Mouse (Mus musculus) cerebellum, adult 2 months (tissue): Measurements from ENCODE around the gene Cxcr6. TPM values are rescaled to one million over a fixed set of nuclear protein-coding genes. Genes with fewer than 3 reads are reported as not detected.
A peak's percentile ranks its signal among the peaks of the same experiment; 100 is the strongest.

Source experiments
- DNase-seq, 2 experiments: peaks; one replicate each; pipeline ENCODE4 v3.0.0; 2021
- H3K27ac ChIP-seq: fragments of 200-500 bp; 2 replicates; pipeline ENCODE4 v1.5.1; 2012; ENCODE audit warnings: low read length, control low read depth, inconsistent platforms; ENCODE audit not compliant: insufficient read depth
- H3K27me3 ChIP-seq: fragments of 200-500 bp; 2 replicates; pipeline ENCODE4 v1.6.1; 2012; ENCODE audit warnings: inconsistent platforms, mild to moderate bottlenecking, low read length, moderate library complexity; ENCODE audit not compliant: control insufficient read depth, insufficient read depth
- H3K4me1 ChIP-seq: fragments of 200-500 bp; 2 replicates; pipeline ENCODE4 v1.6.1; 2011; ENCODE audit warnings: low read length; ENCODE audit not compliant: control insufficient read depth, insufficient read depth
- H3K4me3 ChIP-seq: fragments of 200-500 bp; replicated peaks from 2 replicates; pipeline ENCODE3; 2011; ENCODE audit warnings: mild to moderate bottlenecking, low read depth, low read length, control low read depth; ENCODE audit not compliant: insufficient read depth
- CTCF ChIP-seq: fragments of 200-500 bp; IDR thresholded peaks from 2 replicates; pipeline ENCODE4 v1.5.1; 2011; ENCODE audit warnings: low read depth, mild to moderate bottlenecking, control low read depth, low read length, moderate library complexity, borderline replicate concordance; ENCODE audit not compliant: insufficient read depth
- POLR2A ChIP-seq: fragments of 200-500 bp; IDR thresholded peaks from 2 replicates; pipeline ENCODE4 v1.6.1; 2011; ENCODE audit warnings: low read length, control low read depth, borderline replicate concordance; ENCODE audit not compliant: insufficient read depth
- WGBS: fragments of 180-500 bp; shearing (Covaris S2); methylation state at CpG from one replicate; pipeline ENCODE4 v1.1.7; 2018; 5-methylcytosine and 5-hydroxymethylcytosine counted together
- polyA plus RNA-seq: library from polyadenylated mRNA; depleted of rRNA; stranded (reverse); fragments of >200 nt; gene quantifications from 2 replicates; pipeline ENCODE4 v1.2.3, GENCODE M21; 2012; rRNA removed

Gene Cxcr6
- polyA plus RNA-seq, 1 experiment, result 0.07 TPM

DNA sequence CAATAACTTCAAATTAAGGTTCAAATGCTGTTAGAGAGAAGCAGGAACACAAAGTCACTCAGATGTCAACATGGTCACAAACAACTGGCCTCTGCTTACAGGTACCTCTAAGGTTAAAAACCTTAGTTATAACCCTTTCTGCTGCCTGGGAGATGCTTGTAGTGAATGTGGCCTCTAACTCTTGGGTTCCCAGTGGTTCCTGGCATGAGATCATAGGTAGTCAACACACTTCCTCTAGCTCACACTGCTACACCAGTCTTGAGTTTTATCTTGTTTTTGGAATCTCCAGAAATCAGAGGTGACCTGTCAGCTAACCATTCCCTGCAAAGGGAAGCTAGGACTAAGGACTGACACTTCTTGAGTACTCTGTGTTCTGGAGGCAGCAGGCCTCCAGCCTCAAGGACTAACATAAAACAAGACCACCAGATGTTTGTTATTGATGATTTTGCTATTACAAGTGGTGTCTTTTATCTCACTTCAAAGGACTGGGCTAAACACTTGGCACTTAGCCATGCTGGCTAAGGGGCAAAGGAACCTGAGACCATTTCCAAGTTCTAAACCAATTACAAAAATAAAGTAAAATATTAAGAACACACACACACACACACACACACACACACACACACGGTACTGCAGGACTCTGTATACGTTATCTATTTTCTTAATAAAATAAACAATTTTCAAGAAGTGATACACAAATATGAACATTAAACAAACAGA, 43.9 kb downstream of the Cxcr6 start:
- no peak overlapping the region; the same call in 1 of the 2 replicates for H3K27ac ChIP-seq
- WGBS, result 76% methylated on average over 2 of the region's 2 CpGs
- peak in 1 of 2 experiments; percentile 14 for DNase-seq
- no peak overlapping the region for H3K4me3 ChIP-seq
- H3K27me3 ChIP-seq, result no peaks in the 10 kb centered on the region
- H3K4me1 ChIP-seq, result peaks cover 3% of the 10 kb centered on the region; the same call in 1 of the 2 replicates
- TF ChIP-seq POLR2A (no peak), CTCF (no peak)

DNA sequence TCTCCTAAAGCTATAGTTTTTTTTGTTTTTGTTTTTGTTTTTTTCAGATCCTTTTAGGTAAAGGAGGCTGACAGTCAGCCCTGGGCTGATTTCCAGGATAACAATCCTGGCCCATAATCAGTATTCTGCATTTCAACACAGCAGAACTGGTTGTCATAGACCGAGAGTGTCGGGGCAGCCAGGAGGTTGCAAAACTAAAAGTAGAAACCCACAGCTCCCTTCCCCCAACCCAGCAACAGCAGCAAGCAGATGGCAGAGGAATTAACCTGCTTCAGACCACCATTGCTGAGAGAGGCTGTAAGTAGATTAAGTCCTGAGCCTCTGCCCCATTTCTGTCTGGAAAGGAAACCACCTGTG, 44.4 kb downstream of the Cxcr6 start:
- TF ChIP-seq POLR2A, result no peak
- no peak for TF ChIP-seq CTCF
- Histone ChIP-seq H3K27ac (no peak overlapping the region), H3K4me1 (peaks cover 3% of the 10 kb centered on the region; the same call in 1 of the 2 replicates), H3K4me3 (peak overlapping the region; percentile 21), H3K27me3 (no peaks in the 10 kb centered on the region)
- WGBS, result 7% methylated on average over 2 of the region's 2 CpGs
- DNase-seq, result peak in 1 of 2 experiments; percentile 17

DNA sequence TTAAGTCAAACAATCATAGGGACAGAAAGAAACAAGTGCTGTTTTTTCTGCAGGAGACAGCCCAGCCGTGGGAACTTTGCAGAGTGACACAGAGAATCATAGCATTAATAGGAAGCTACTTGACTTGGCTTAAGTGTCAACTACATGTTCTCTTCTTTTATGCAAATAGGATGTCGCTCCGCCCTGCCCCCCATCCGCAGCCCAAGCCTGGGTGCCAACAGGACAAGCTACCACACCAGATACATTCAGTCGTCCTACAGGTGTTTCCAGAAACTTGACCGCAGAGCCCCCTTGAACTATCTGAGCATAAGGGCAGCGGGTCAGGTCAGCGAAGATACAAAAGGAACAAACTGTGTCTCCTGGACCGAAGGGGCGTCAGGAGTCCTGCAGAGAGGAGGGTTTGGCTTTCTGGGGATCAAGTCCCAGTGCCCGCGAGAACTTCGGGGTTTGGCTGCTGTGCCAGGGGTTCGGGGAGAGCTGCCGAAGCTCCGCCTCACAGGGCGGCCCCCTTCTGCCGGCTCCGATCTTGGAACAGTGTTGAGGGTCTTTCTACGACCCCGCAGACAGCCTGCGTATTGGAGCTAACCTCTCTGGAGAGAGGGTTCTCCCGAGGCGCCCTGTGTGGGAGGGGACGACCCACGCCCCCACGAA, 44.9 kb downstream of the Cxcr6 start:
- Histone ChIP-seq H3K27ac (peak overlapping the region; percentile 3; the same call in 1 of the 2 replicates), H3K4me1 (peaks cover 3% of the 10 kb centered on the region; the same call in 1 of the 2 replicates), H3K4me3 (peak overlapping the region; percentile 63), H3K27me3 (no peaks in the 10 kb centered on the region)
- WGBS, result 0% methylated on average over 27 of the region's 27 CpGs
- peak in 1 of 2 experiments; percentile 37 for DNase-seq
- TF ChIP-seq POLR2A (no peak), CTCF (no peak)

DNA sequence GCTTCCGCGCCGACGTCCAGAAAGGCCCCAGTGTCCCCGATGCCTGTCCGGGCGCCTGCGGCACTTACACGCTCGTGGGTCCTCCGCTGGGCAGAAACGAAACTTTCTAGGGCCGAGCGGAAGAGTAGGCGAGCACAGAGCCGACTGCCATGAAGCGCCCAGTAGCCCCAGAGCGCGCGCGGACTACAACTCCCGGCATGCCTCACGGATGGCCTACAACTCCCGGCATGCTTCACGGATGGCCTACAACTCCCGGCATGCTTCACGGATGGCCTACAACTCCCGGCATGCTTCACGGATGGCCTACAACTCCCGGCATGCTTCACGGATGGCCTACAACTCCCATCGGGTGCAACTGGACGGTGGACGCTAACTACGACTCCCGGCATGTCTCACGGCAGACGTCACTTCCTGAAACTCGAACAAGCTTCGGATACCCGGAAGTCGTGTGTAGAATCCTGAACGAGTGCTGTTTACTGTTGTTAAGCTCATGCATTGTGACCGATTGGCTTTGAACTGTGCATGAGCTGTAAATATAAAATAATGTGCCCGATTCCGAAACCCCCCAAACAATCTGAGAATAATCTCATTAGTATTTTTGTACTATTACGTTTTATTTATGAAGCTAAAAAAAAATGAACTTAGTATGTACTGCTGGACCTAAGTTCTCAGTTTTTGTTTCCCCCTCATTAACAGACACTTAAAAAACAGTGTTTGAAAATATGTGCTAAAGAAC, 45.6 kb downstream of the Cxcr6 start, which contains the start of gene Fyco1:
Gene Fyco1 (minus strand): TSS at position 187 of the 736 bp plus-strand sequence.
- under 1% methylated on average over 47 of the region's 47 CpGs for WGBS
- H3K4me3 ChIP-seq, result peak within 1 kb of the TSS; percentile 63
- H3K27me3 ChIP-seq, result no peaks in the 10 kb centered on the region; the same call in 1 of the 2 replicates
- peaks cover 3% of the 10 kb centered on the region; the same call in 1 of the 2 replicates for H3K4me1 ChIP-seq
- TF ChIP-seq POLR2A, result peak; percentile 73; the same call in 1 of the 2 replicates
- no peak for TF ChIP-seq CTCF
- H3K27ac ChIP-seq, result peak within 1 kb of the TSS; percentile 57
- DNase-seq, result peak; percentile 94 to 99

DNA sequence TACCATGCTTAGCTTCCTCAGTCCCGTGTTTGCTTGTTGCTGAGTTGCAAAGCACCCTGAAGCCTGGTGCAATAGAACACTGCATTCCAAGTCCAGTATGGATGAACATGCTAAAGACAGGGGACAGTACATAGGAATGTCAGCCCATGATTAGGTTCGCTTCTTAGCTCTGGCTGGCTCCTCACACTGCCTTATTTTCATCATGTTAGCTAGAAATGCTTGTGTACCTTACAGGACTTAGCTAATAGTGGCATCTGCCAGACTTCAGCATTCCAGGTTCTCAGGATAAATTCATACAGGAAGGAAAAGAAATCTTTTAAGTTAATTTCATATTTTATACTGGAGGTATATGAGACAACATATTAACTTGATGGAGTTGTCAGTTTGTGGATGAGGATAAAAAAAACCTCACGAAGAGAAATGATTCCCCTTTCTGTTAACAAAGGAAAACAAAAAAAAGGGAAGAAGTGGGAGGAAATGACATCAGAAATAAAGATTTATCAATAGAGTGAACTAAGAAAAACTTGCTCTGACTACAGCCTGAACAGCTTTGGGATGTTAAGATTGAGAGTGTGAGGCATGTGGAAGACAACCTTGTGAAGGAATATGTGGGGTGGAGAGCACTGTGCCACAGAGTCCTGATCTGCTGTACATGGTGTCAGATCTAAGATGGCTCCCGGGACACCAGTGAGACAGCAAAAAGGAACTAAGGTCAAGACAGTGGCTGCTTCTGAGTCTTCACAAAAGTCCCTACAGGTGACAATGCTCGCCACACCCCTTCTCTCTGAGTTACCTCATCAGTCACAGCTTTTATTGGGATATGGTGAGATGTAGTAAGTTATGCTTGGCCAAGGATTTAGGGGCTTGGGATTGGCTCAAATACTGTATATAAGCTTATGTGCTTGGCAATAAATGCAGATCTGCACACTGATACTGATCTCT, 46.4 kb downstream of the Cxcr6 start:
- peak overlapping the region; percentile 43 for H3K4me3 ChIP-seq
- peak; percentile 19 to 23 for DNase-seq
- H3K27ac ChIP-seq, result peak overlapping the region; percentile 57; the same call in 1 of the 2 replicates

DNA sequence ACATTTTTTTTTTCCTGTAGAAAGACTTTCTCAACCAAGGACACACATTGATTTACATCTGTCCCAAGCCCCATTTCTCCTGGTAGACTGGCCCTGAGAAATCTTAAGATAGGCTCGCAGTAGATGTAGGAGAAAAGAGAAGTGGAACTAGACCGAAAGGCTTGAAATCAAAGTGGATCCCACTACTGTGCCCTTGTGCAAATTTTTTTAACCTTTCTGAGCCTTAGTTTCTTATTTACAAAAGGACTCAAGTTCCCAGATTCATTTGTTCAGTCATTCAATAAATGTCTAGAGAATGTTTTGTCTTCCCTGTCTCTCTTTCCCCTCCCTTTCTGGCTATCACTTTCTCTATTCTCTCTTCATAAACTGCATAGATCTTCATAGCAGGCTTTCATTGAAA, 50.6 kb downstream of the Cxcr6 start:
- 80% methylated on average over 2 of the region's 2 CpGs for WGBS
- H3K27ac ChIP-seq, result no peak overlapping the region
- peaks cover 3% of the 10 kb centered on the region; the same call in 1 of the 2 replicates for H3K4me1 ChIP-seq
- no peak overlapping the region for H3K4me3 ChIP-seq
- DNase-seq, result no peak
- TF ChIP-seq CTCF (no peak), POLR2A (no peak)
- H3K27me3 ChIP-seq, result no peaks in the 10 kb centered on the region; the same call in 1 of the 2 replicates

More for the DNA sequence above, 46.4 kb downstream of the Cxcr6 start:
- no peaks in the 10 kb centered on the region; the same call in 1 of the 2 replicates for H3K27me3 ChIP-seq
- no peak for TF ChIP-seq POLR2A
- no peak for TF ChIP-seq CTCF
- 60% methylated on average over 5 of the region's 5 CpGs for WGBS
- H3K4me1 ChIP-seq, result peaks cover 3% of the 10 kb centered on the region; the same call in 1 of the 2 replicates

Other genes with a start within 250 kb of the Cxcr6 start
- 0.25 and 0.41 TPM in 2 replicates for gene Slc6a20b, start 173.9 kb upstream of the Cxcr6 start, polyA plus RNA-seq
- gene Ccr9, start 128.0 kb upstream of the Cxcr6 start, polyA plus RNA-seq, result 0.11 and 0.20 TPM in 2 replicates
- gene Slc6a20a, start 127.6 kb upstream of the Cxcr6 start, polyA plus RNA-seq, result 10.8 and 18.8 TPM in 2 replicates
- gene Lztfl1, start 88.8 kb upstream of the Cxcr6 start, polyA plus RNA-seq, result 22.4 and 25.3 TPM in 2 replicates
- 17.6 and 18.0 TPM in 2 replicates for gene Fyco1, start 45.4 kb downstream of the Cxcr6 start, polyA plus RNA-seq
- not detected in 2 replicates for gene Xcr1, start 55.6 kb downstream of the Cxcr6 start, polyA plus RNA-seq
- gene Ccr1, start 162.2 kb downstream of the Cxcr6 start, polyA plus RNA-seq, result 0.13 and 0.16 TPM in 2 replicates
- 0.10 TPM in 1 of 2 replicates, not detected in the other for gene Ccr1l1, start 171.9 kb downstream of the Cxcr6 start, polyA plus RNA-seq
- gene Ccr3, start 215.5 kb downstream of the Cxcr6 start, polyA plus RNA-seq, result not detected in 2 replicates